Mouse (Mus musculus) heart, embryonic 12.5 days (tissue): Measurements from ENCODE around the gene Slc29a1. TPM values are rescaled to one million over a fixed set of nuclear protein-coding genes. Genes with fewer than 3 reads are reported as not detected.
A peak's percentile ranks its signal among the peaks of the same experiment; 100 is the strongest.

Experiments
- ATAC-seq: fragments of 200-750 bp; cut with Nextera tagmentation; 2 replicates; pipeline ENCODE4 v1.8.0; 2017; ENCODE audit warnings: moderate TSS enrichment, moderate library complexity; ENCODE audit not compliant: insufficient number of reproducible peaks, low FRiP score
- H3K27ac ChIP-seq: fragments of 300-500 bp; sonication (generic); 2 replicates; pipeline ENCODE4 v1.5.1; 2016; ENCODE audit warnings: mild to moderate bottlenecking, moderate library complexity; ENCODE audit not compliant: poor library complexity, severe bottlenecking
- H3K27me3 ChIP-seq: fragments of 300-500 bp; sonication (generic); replicated peaks from 2 replicates; pipeline ENCODE4 v1.6.1; 2016; ENCODE audit warnings: mild to moderate bottlenecking, moderate library complexity
- H3K36me3 ChIP-seq: fragments of 300-500 bp; sonication (generic); 2 replicates; pipeline ENCODE4 v1.6.1; 2016; ENCODE audit warnings: mild to moderate bottlenecking, moderate library complexity
- H3K4me1 ChIP-seq: fragments of 300-500 bp; sonication (generic); replicated peaks from 2 replicates; pipeline ENCODE4 v1.6.1; 2016; ENCODE audit warnings: mild to moderate bottlenecking
- H3K4me2 ChIP-seq: fragments of 300-500 bp; sonication (generic); 2 replicates; pipeline ENCODE4 v1.6.1; 2016; ENCODE audit warnings: mild to moderate bottlenecking, moderate library complexity
- H3K4me3 ChIP-seq: fragments of 300-500 bp; sonication (generic); 2 replicates; pipeline ENCODE4 v1.5.1; 2016; ENCODE audit warnings: mild to moderate bottlenecking
- H3K9ac ChIP-seq: fragments of 300-500 bp; sonication (generic); 2 replicates; pipeline ENCODE4 v1.6.1; 2016; ENCODE audit warnings: mild to moderate bottlenecking, moderate library complexity
- H3K9me3 ChIP-seq: fragments of 300-500 bp; sonication (generic); replicated peaks from 2 replicates; pipeline ENCODE4 v1.6.1; 2016; ENCODE audit warnings: mild to moderate bottlenecking, moderate library complexity
- WGBS: fragments of 180-500 bp; shearing (Covaris S2); methylation state at CpG from one replicate; pipeline ENCODE4 v1.1.7; 2016; 5-methylcytosine and 5-hydroxymethylcytosine counted together
- polyA plus RNA-seq: library from polyadenylated mRNA; unstranded; fragments of >200 nt; fragmentation: Nextera tagmentation; extraction: Ambion mirVana; gene quantifications from 2 replicates; pipeline ENCODE4 v1.2.1, GENCODE M21; 2016

Gene Slc29a1
- polyA plus RNA-seq, 1 experiment from 2014 or later = 74.1 TPM

- 86% methylated on average over 4 of the region's 4 CpGs for WGBS
- H3K9me3 ChIP-seq = peaks cover 5% of the 10 kb centered on the region
- H3K4me1 ChIP-seq = peaks cover 12% of the 10 kb centered on the region
- no peaks in the 10 kb centered on the region for H3K36me3 ChIP-seq
- no peak for ATAC-seq
- H3K9ac ChIP-seq = no peak overlapping the region
- H3K27me3 ChIP-seq = no peaks in the 10 kb centered on the region
- no peak overlapping the region for H3K27ac ChIP-seq
- no peak overlapping the region for H3K4me2 ChIP-seq
- no peak overlapping the region for H3K4me3 ChIP-seq
Measured at GRCm38 (mm10) chr17:45608396-45608795, 9.0 kb upstream of the Slc29a1 start.

DNA sequence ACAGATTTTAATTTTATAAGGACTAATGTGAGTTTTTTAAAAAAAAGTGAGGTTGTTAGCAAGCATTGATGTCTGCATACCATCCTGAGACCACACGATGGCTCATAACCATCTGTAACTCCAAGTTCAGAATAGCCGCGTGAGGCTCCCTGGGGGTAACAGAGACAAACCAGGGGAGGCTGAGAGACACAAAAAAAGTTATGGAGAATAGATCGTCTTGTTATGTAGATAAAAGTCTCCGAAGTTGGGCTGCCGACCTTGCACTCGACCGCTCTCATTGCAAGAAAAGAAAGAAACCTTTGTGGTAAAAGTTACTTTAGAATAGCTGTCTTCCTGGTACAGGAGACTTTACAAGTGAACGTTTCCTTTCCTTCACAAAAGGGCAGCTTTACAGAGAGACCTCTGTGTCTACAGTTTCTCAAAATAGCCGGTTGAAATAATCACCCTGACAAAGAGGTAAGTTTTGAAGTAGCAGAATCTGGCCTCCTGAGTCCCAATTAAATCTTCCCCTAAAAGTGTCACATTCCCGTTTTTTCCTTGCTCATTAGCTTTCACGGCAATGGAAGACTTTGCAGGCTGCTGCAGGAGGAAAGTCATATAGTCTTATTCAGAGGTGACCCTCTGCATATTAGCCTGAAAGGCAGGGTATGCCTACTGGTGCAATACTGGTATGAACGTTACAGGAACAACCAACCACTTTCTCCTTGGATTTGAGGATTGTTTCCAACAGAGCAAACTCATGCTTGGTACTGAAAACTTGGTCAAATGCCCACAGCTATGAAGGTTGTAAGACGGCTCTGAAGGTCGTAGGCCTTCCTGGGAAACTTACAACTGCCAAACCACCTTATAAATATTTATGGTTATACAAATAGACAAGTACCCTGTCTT lies 7.8 kb upstream of the Slc29a1 start:
- Histone ChIP-seq H3K4me2 (no peak overlapping the region), H3K4me1 (peaks cover 14% of the 10 kb centered on the region), H3K9ac (no peak overlapping the region), H3K27me3 (0 out of 2 replicates have a peak, but pooled peaks cover 1% of the 10 kb centered on the region), H3K4me3 (no peak overlapping the region), H3K9me3 (peaks cover 5% of the 10 kb centered on the region), H3K27ac (no peak overlapping the region), H3K36me3 (no peaks in the 10 kb centered on the region)
- ATAC-seq = no peak
- WGBS = 78% methylated on average over 15 of the region's 15 CpGs

- H3K9ac ChIP-seq = no peak overlapping the region
- H3K27me3 ChIP-seq = 0 out of 2 replicates have a peak, but pooled peaks cover 3% of the 10 kb centered on the region
- ATAC-seq = no peak
- peaks cover 5% of the 10 kb centered on the region for H3K9me3 ChIP-seq
- no peak overlapping the region for H3K27ac ChIP-seq
- no peaks in the 10 kb centered on the region for H3K36me3 ChIP-seq
- 86% methylated on average over 3 of the region's 3 CpGs for WGBS
- H3K4me2 ChIP-seq = no peak overlapping the region
- H3K4me3 ChIP-seq = no peak overlapping the region
- peaks cover 28% of the 10 kb centered on the region for H3K4me1 ChIP-seq
Measured at GRCm38 (mm10) chr17:45602984-45603383, 3.6 kb upstream of the Slc29a1 start.

DNA sequence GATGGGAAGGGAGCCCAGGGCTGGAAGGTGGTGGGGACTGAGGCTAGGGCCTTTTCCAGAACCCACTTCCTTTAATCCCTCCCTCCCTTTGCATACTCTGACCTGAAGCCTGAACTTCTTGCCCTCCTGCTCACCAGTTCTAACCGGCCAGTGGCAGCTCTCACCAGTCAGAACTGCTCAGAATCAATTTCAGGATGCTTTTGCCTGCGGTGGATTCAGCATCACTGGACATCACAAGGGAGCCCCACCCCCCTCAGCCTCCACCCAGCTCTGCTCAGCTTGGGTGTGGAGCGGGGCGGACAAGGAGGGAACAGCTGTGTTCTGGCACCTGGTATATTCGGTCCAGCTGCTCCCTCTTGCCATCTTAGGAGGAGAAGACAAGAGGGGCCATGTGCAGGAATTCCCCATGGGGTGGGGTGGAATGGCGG lies 2.5 kb upstream of the Slc29a1 start, which contains the start of gene Mymx:
Mymx (minus strand) TSS at position 226 of the 428 bp plus-strand sequence.
- Histone ChIP-seq H3K36me3 (no peaks in the 10 kb centered on the region), H3K4me3 (no peak within 1 kb of the TSS; the same call in 1 of the 2 replicates), H3K27ac (peak within 1 kb of the TSS; percentile 23; the same call in 1 of the 2 replicates), H3K9me3 (no peaks in the 10 kb centered on the region), H3K4me1 (peaks cover 38% of the 10 kb centered on the region), H3K9ac (peak within 1 kb of the TSS; percentile 53), H3K27me3 (0 out of 2 replicates have a peak, but pooled peaks cover 3% of the 10 kb centered on the region), H3K4me2 (peak within 1 kb of the TSS; percentile 52)
- ATAC-seq = 0 out of 2 replicates have a peak, but pooled peaks have one; percentile 30
- WGBS = 35% methylated on average over 6 of the region's 6 CpGs

DNA sequence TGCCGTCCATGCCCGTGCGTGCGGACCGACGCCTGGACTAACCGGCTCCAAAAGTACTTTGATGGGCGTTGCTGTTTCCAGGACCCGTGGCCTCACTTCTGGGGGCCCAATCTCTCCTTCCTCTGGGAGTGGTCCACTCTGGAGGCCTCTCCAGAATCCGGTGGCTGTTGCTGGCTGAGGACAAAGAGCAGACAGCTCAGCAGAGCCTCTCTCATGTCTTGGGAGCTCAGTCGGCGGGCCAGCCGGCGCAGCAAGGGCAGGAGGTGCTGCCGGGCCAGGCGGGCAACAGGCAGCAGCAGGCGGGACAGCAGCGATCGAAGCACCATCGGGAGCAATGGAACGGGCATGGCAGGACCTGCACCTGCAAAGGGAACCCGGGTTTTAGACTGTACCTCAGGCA lies 1.9 kb upstream of the Slc29a1 start:
- Histone ChIP-seq H3K4me2 (peak overlapping the region; percentile 52), H3K9me3 (no peaks in the 10 kb centered on the region), H3K36me3 (no peaks in the 10 kb centered on the region), H3K4me3 (no peak overlapping the region; the same call in 1 of the 2 replicates), H3K4me1 (peaks cover 43% of the 10 kb centered on the region), H3K27me3 (peaks cover 3% of the 10 kb centered on the region; the same call in 1 of the 2 replicates), H3K27ac (peak overlapping the region; percentile 23; the same call in 1 of the 2 replicates), H3K9ac (peak overlapping the region; percentile 53)
- ATAC-seq = peak; percentile 20; the same call in 1 of the 2 replicates
- WGBS = 8% methylated on average over 22 of the region's 22 CpGs

DNA sequence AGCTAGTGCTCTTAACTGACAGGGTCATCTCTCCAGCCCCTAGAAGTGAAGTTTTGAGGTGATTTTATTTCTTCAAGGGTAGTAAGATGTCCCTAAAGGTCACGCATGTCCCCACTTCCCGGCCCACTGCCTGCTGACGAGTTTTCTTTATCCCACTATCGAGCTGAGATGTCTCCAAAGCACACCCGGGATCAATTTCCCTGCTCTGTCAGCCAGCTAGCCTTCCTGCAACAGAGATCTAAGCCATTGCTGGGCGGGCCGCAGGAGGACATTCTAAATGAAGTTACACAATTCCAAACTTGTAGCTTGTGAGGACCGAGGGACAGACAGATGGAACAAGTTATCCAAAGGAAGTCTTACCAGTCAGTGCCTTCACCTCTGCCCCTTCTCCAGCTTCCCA lies 861 bp upstream of the Slc29a1 start:
- 64% methylated on average over 8 of the region's 8 CpGs for WGBS
- Histone ChIP-seq H3K4me2 (no peak overlapping the region), H3K36me3 (no peaks in the 10 kb centered on the region), H3K4me1 (peaks cover 53% of the 10 kb centered on the region), H3K27ac (no peak overlapping the region), H3K27me3 (peaks cover 3% of the 10 kb centered on the region; the same call in 1 of the 2 replicates), H3K9ac (no peak overlapping the region), H3K9me3 (no peaks in the 10 kb centered on the region), H3K4me3 (no peak overlapping the region)
- ATAC-seq = no peak

GRCm38 (mm10) chr17:45598891-45599290 lies 515 bp downstream of the Slc29a1 start:
- Histone ChIP-seq H3K9me3 (no peaks in the 10 kb centered on the region), H3K9ac (no peak overlapping the region), H3K27me3 (peaks cover 8% of the 10 kb centered on the region; the same call in 1 of the 2 replicates), H3K4me2 (peak overlapping the region; percentile 87), H3K4me1 (peaks cover 67% of the 10 kb centered on the region), H3K36me3 (no peaks in the 10 kb centered on the region), H3K4me3 (peak overlapping the region; percentile 44), H3K27ac (no peak overlapping the region)
- ATAC-seq = no peak
- WGBS = 50% methylated on average over 3 of the region's 3 CpGs

DNA sequence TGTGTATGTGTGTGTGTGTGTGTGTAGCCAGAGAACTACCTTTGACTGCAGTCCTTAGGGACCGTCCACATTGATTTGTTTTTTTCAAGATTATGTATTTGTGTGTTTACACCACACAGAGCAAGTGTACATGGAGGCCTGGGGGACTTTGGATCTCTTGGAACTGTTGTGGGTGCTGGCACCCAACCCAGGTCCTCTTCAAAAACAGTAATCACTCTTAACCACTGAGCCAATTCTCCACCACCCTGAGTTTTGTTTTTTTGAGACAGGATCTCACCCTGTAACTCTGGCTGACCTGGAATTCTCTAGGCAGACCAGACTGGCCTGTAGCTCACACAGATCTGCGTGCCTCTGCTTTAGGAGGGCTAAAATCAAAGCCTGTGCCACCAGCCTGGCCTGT lies 1.0 kb downstream of the Slc29a1 start:
- Histone ChIP-seq H3K4me2 (no peak overlapping the region), H3K9me3 (no peaks in the 10 kb centered on the region), H3K36me3 (no peaks in the 10 kb centered on the region), H3K4me3 (no peak overlapping the region), H3K27me3 (peaks cover 11% of the 10 kb centered on the region; the same call in 1 of the 2 replicates), H3K4me1 (peaks cover 72% of the 10 kb centered on the region), H3K9ac (no peak overlapping the region), H3K27ac (no peak overlapping the region)
- WGBS = 91% methylated on average over 2 of the region's 2 CpGs
- no peak for ATAC-seq

DNA sequence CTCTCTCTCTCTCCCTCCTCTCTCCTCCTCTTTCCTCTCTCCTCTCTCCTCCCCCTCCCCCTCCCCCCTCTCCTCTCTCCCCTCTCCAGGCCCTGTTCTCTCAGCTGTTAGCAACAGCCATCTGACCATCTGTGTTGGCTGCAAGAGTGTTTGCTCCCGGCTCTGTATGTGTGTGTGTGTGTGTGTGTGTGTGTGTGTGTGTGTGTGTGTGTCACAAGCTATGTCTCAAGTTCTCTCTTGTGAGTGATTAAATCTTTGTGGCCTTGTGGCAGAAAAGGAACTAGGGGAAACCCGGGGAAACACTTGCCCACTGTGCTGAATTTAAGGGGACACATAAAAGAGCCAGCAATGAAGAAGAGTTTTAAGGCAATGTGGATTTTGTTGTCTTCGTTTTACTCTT lies 1.6 kb downstream of the Slc29a1 start:
- no peak for ATAC-seq

GRCm38 (mm10) chr17:45596631-45597396 lies 2.6 kb downstream of the Slc29a1 start:
- WGBS = 26% methylated on average over 11 of the region's 11 CpGs
- Histone ChIP-seq H3K4me2 (no peak overlapping the region), H3K27ac (peak overlapping the region; percentile 35; the same call in 1 of the 2 replicates), H3K36me3 (no peaks in the 10 kb centered on the region), H3K4me1 (peaks cover 81% of the 10 kb centered on the region), H3K4me3 (no peak overlapping the region), H3K27me3 (peaks cover 8% of the 10 kb centered on the region; the same call in 1 of the 2 replicates), H3K9me3 (no peaks in the 10 kb centered on the region), H3K9ac (0 out of 2 replicates have a peak overlapping the region, but pooled peaks have one; percentile 2)
- ATAC-seq = 0 out of 2 replicates have a peak, but pooled peaks have one; percentile 17

More for the DNA sequence above, 1.6 kb downstream of the Slc29a1 start:
- Histone ChIP-seq H3K4me3 (no peak overlapping the region), H3K27ac (no peak overlapping the region), H3K4me2 (no peak overlapping the region), H3K36me3 (no peaks in the 10 kb centered on the region), H3K9ac (no peak overlapping the region), H3K27me3 (peaks cover 11% of the 10 kb centered on the region; the same call in 1 of the 2 replicates), H3K9me3 (no peaks in the 10 kb centered on the region), H3K4me1 (peaks cover 78% of the 10 kb centered on the region)
- 41% methylated on average over 3 of the region's 3 CpGs for WGBS
